Mouse (Mus musculus) CD4-positive, CD25-positive, alpha-beta regulatory T cell, adult 4 months (primary cell): Measurements from ENCODE around the gene Gm906. TPM values are rescaled to one million over a fixed set of nuclear protein-coding genes. Genes with fewer than 3 reads are reported as not detected.
"Not testable (repeated sequence)": the region's sequence is repeated elsewhere in the genome, so short reads cannot be mapped to it uniquely, and the experiment has no call there.

ENCODE experiments used
- ATAC-seq: one replicate; pipeline ENCODE4 v1.8.0; 2017
- polyA plus RNA-seq, 2 experiments: library from polyadenylated mRNA; unstranded; fragments of 100-300 nt; shearing (Covaris generic); gene quantifications; one replicate each; pipeline ENCODE4 v1.2.1; 2017

Gm906 gene
- not detected for polyA plus RNA-seq

DNA sequence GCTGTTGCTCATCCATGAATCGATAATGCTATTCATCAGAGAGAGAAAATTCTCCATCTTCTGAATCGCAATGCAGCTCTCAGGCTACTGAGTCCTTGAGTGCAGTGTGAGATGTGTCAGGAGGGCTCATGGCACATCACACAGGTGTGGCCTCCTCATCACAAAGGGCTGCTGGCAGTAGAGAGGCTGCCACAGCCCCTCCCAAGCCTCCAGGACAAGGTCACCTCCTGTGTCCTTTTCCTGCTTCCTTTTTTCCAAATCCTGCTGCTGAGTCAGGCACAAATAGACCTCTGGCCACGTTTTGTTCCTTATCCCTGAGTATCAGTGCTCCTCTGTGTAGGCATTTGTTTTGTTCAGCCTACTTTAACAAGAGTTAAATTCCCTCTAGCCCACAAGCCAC is at the start of gene Gm906:
Gene Gm906, minus strand, starts transcription at position 101 of the 400 bp plus-strand sequence.
- not testable (repeated sequence) for ATAC-seq

DNA sequence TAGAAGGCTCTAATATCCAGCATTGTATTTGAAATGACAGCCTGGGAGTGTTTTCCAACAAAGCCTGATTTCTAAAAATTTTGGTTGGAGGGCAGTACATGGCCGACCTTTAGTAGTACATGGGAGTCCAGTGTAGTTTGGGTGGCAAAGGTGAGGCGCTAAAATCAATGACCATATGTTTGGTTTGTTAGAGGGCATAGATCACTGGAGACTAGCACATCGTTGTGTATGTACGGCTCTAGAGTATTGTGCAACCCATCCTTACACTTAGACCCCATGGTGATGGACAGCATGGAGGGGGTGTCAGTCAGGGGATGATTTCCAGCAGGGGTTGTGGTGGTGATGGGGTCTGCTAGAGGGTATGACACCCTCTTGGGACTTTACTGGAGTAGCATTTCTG is 33.2 kb upstream of the Gm906 start:
- not testable (repeated sequence) for ATAC-seq

- no peak for ATAC-seq
Measured at GRCm38 (mm10) chr13:50236487-50236886, 13.6 kb downstream of the Gm906 start.

GRCm38 (mm10) chr13:50211842-50212241 is 38.3 kb downstream of the Gm906 start:
- not testable (repeated sequence) for ATAC-seq

- not testable (repeated sequence) for ATAC-seq
Measured at GRCm38 (mm10) chr13:50210191-50210590, 39.9 kb downstream of the Gm906 start.

- not testable (repeated sequence) for ATAC-seq
Measured at GRCm38 (mm10) chr13:50209651-50210050, 40.5 kb downstream of the Gm906 start.

DNA sequence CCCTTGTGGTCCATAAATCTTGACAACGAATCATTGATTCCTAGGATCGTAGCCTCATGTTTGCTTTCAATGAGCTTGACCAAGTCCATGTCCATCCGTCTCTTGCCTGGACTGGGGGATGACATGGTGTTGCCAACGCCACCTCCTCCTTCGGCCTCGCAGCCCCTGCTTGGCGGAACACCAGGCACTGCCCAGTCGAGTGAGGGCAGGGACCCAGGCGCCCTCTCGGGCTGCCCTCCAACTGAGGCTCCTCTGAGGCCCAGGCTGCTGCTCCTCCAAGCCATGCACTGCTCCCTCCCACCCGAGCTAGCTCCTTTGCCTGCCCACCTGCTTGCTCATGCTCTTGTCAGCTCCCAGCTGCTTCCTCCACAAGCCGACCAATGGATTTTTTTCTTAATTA is 42.1 kb downstream of the Gm906 start:
- no peak for ATAC-seq

GRCm38 (mm10) chr13:50196831-50197230 is 53.3 kb downstream of the Gm906 start:
- ATAC-seq, result not testable (repeated sequence)

Other genes starting within 250 kb of the Gm906 start
- gene Fbxw17, start 167.6 kb upstream of the Gm906 start, polyA plus RNA-seq, result 10 to 100 TPM; 24.7 to 43.6 TPM
- gene Gm47429, start 193.6 kb upstream of the Gm906 start, polyA plus RNA-seq, result not detected
- gene Nutm2, start 217.0 kb upstream of the Gm906 start, polyA plus RNA-seq, result not detected